Mouse (Mus musculus) embryonic facial prominence, embryonic 12.5 days (tissue): Measurements from ENCODE around the gene Abcd1. TPM values are rescaled to one million over a fixed set of nuclear protein-coding genes. Genes with fewer than 3 reads are reported as not detected.

Experiments
- ATAC-seq: fragments of 200-750 bp; cut with Nextera tagmentation; 2 replicates; pipeline ENCODE4 v1.8.0; 2017; ENCODE audit not compliant: insufficient number of reproducible peaks, insufficient read depth, low FRiP score, low TSS enrichment
- H3K27ac ChIP-seq: fragments of 300-500 bp; sonication (generic); 2 replicates; pipeline ENCODE4 v1.5.1; 2016; ENCODE audit warnings: mild to moderate bottlenecking
- H3K27me3 ChIP-seq: fragments of 300-500 bp; sonication (generic); 2 replicates; pipeline ENCODE4 v1.6.1; 2016; ENCODE audit warnings: mild to moderate bottlenecking, moderate library complexity
- H3K36me3 ChIP-seq: fragments of 300-500 bp; sonication (generic); 2 replicates; pipeline ENCODE4 v1.6.1; 2016; ENCODE audit warnings: mild to moderate bottlenecking
- H3K4me1 ChIP-seq: fragments of 300-500 bp; sonication (generic); 2 replicates; pipeline ENCODE4 v1.6.1; 2016
- H3K4me2 ChIP-seq: fragments of 300-500 bp; sonication (generic); replicated peaks from 2 replicates; pipeline ENCODE4 v1.6.1; 2016; ENCODE audit warnings: mild to moderate bottlenecking, moderate library complexity
- H3K4me3 ChIP-seq: fragments of 300-500 bp; sonication (generic); 2 replicates; pipeline ENCODE4 v1.5.1; 2016; ENCODE audit warnings: mild to moderate bottlenecking
- H3K9ac ChIP-seq: fragments of 300-500 bp; sonication (generic); 2 replicates; pipeline ENCODE4 v1.6.1; 2016; ENCODE audit warnings: mild to moderate bottlenecking, moderate library complexity
- H3K9me3 ChIP-seq: fragments of 300-500 bp; sonication (generic); 2 replicates; pipeline ENCODE4 v1.6.1; 2016; ENCODE audit warnings: mild to moderate bottlenecking, moderate library complexity
- WGBS: fragments of 180-500 bp; shearing (Covaris S2); methylation state at CpG from one replicate; pipeline ENCODE4 v1.1.7; 2016; 5-methylcytosine and 5-hydroxymethylcytosine counted together
- polyA plus RNA-seq: library from polyadenylated mRNA; unstranded; fragments of >200 nt; fragmentation: Nextera tagmentation; extraction: Ambion mirVana; gene quantifications from 2 replicates; pipeline ENCODE4 v1.2.1, GENCODE M21; 2016

Gene Abcd1
- polyA plus RNA-seq, 1 experiment from 2014 or later: 14.9 TPM

DNA sequence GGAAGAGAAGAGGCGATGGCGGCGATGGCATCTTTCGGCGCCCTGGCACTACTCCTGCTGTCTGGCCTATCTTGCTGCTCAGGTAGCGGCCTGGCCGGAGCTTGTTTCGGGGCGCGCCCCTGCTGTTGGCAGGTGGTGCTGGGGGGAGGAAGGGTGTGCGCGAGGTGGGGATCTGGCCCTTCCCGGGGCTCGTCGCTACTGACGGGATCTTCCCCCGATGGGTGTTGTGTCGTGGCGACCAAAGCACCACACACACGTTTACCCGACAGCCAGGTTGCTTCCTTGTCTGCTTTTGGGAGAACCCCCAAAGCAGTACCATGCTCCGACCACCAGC is 70.8 kb downstream of the Abcd1 start:
- Histone ChIP-seq H3K4me2 (peak overlapping the region; percentile 56), H3K9me3 (no peaks in the 10 kb centered on the region), H3K4me3 (peak overlapping the region; percentile 55), H3K4me1 (no peaks in the 10 kb centered on the region), H3K36me3 (no peaks in the 10 kb centered on the region), H3K9ac (peak overlapping the region; percentile 68), H3K27ac (peak overlapping the region; percentile 65; the same call in 1 of the 2 replicates), H3K27me3 (0 out of 2 replicates have a peak, but pooled peaks cover 5% of the 10 kb centered on the region)
- ATAC-seq: 0 out of 2 replicates have a peak, but pooled peaks have one; percentile 25
- 31% methylated on average over 17 of the region's 22 CpGs for WGBS

Other genes starting within 250 kb of the Abcd1 start
- gene Bgn, start 233.0 kb upstream of the Abcd1 start, polyA plus RNA-seq: 43.0 and 46.6 TPM in 2 replicates
- 0.69 and 0.73 TPM in 2 replicates for gene Atp2b3, start 213.5 kb upstream of the Abcd1 start, polyA plus RNA-seq
- gene Dusp9, start 77.2 kb upstream of the Abcd1 start, polyA plus RNA-seq: 23.2 and 23.7 TPM in 2 replicates
- 13.1 and 13.5 TPM in 2 replicates for gene Pnck, start 56.5 kb upstream of the Abcd1 start, polyA plus RNA-seq
- gene Slc6a8, start 43.4 kb upstream of the Abcd1 start, polyA plus RNA-seq: 8.3 and 9.0 TPM in 2 replicates
- gene Bcap31, start 422 bp upstream of the Abcd1 start, polyA plus RNA-seq: 164 and 171 TPM in 2 replicates
- 0.24 and 0.29 TPM in 2 replicates for gene Plxnb3, start 40.5 kb downstream of the Abcd1 start, polyA plus RNA-seq
- 5.6 and 9.6 TPM in 2 replicates for gene Srpk3, start 57.8 kb downstream of the Abcd1 start, polyA plus RNA-seq
- gene Idh3g, start 70.3 kb downstream of the Abcd1 start, polyA plus RNA-seq: 161 and 172 TPM in 2 replicates
- gene Ssr4, start 70.4 kb downstream of the Abcd1 start, polyA plus RNA-seq: 140 and 143 TPM in 2 replicates
- 1.7 and 2.1 TPM in 2 replicates for gene Pdzd4, start 108.4 kb downstream of the Abcd1 start, polyA plus RNA-seq
- gene Avpr2, start 175.5 kb downstream of the Abcd1 start, polyA plus RNA-seq: 0.10 and 0.14 TPM in 2 replicates
- gene L1cam, start 179.5 kb downstream of the Abcd1 start, polyA plus RNA-seq: 5.9 and 7.2 TPM in 2 replicates
- gene Arhgap4, start 205.3 kb downstream of the Abcd1 start, polyA plus RNA-seq: 2.7 and 3.0 TPM in 2 replicates
- 136 and 147 TPM in 2 replicates for gene Naa10, start 205.3 kb downstream of the Abcd1 start, polyA plus RNA-seq
- gene Renbp, start 214.3 kb downstream of the Abcd1 start, polyA plus RNA-seq: 19.7 and 24.7 TPM in 2 replicates
- gene Hcfc1, start 249.8 kb downstream of the Abcd1 start, polyA plus RNA-seq: 71.0 and 71.3 TPM in 2 replicates